9 mouse cellular contexts compared by ENCODE assay signal in genomic region chr2:5942416-5943032, GRCm38 (mm10). TPM values are rescaled to one million over a fixed set of nuclear protein-coding genes. Genes with fewer than 3 reads are reported as not detected.
A peak's percentile ranks its signal among the peaks of the same experiment; 100 is the strongest.
DNase-seq lines count a peak whose midpoint lies in the region; ATAC-seq lines count a peak whose summit lies in the region.
"Had no signal": no experiment of that assay in that cellular context is flagged by ENCODE, and none has a peak within 500 bp of the region (broad histone marks: within the 10 kb centered on the region; RNA-seq: fewer than 3 reads in every experiment).

TSS of gene Dhtkd1 (minus strand) at chr2:5942792.

- peak within 1 kb of the TSS; percentile 49 for H3K4me3 ChIP-seq in forebrain, embryonic 13.5 days
- H3K4me3 ChIP-seq in heart, embryonic 16.5 days (ENCODE audit: low read length): peak within 1 kb of the TSS; percentile 68
- peak within 1 kb of the TSS; percentile 74 for H3K4me3 ChIP-seq in liver, embryonic 11.5 days (ENCODE audit: low read depth, low read length)
- peak within 1 kb of the TSS; percentile 49 for H3K4me3 ChIP-seq in stomach, embryonic 14.5 days (ENCODE audit: low read depth, low read length)

- ATAC-seq in forebrain, embryonic 13.5 days: peak; percentile 97
- ATAC-seq in heart, embryonic 16.5 days (replicated peaks; ENCODE audit: extremely low read depth, insufficient read depth, low FRiP score): peak; percentile 95
- peak; percentile 91 for ATAC-seq in liver, embryonic 11.5 days (replicated peaks; ENCODE audit: low FRiP score)
- peak; percentile 47 for ATAC-seq in monocyte, adult 5-6 weeks (replicated peaks; ENCODE audit: insufficient number of reproducible peaks, low FRiP score, low TSS enrichment, poor library complexity, severe bottlenecking)
- peak; percentile 92 for ATAC-seq in stomach, embryonic 14.5 days (ENCODE audit: insufficient number of reproducible peaks, insufficient read depth, low FRiP score, low read depth)
- ATAC-seq: Patski had no signal

- no peak within 1 kb of the TSS for H3K27ac ChIP-seq in forebrain, embryonic 13.5 days
- no peak within 1 kb of the TSS for H3K27ac ChIP-seq in heart, embryonic 16.5 days (ENCODE audit: low read length)
- no peak within 1 kb of the TSS for H3K27ac ChIP-seq in liver, embryonic 11.5 days (ENCODE audit: low read depth, low read length)
- H3K27ac ChIP-seq in stomach, embryonic 14.5 days (ENCODE audit: low read length): no peak within 1 kb of the TSS

- H3K4me1 ChIP-seq in forebrain, embryonic 13.5 days: peaks cover 13% of the 10 kb centered on the region
- H3K4me1 ChIP-seq in heart, embryonic 16.5 days (ENCODE audit: control insufficient read depth, insufficient read depth, low read length): no peaks in the 10 kb centered on the region
- H3K4me1 ChIP-seq in liver, embryonic 11.5 days (replicated peaks; ENCODE audit: control insufficient read depth, insufficient read depth, low read length): 0 out of 2 replicates have a peak, but pooled peaks cover 15% of the 10 kb centered on the region
- no peaks in the 10 kb centered on the region for H3K4me1 ChIP-seq in stomach, embryonic 14.5 days (ENCODE audit: control insufficient read depth, insufficient read depth, low read length)

- no peaks in the 10 kb centered on the region for H3K27me3 ChIP-seq in forebrain, embryonic 13.5 days
- no peaks in the 10 kb centered on the region for H3K27me3 ChIP-seq in heart, embryonic 16.5 days (ENCODE audit: control insufficient read depth, insufficient read depth, low read length)
- H3K27me3 ChIP-seq in liver, embryonic 11.5 days (replicated peaks; ENCODE audit: control insufficient read depth, insufficient read depth, low read length): no peaks in the 10 kb centered on the region
- no peaks in the 10 kb centered on the region for H3K27me3 ChIP-seq in stomach, embryonic 14.5 days (ENCODE audit: control insufficient read depth, insufficient read depth, low read length)

- WGBS in forebrain, embryonic 13.5 days: under 1% methylated on average over 36 of the region's 36 CpGs
- WGBS in heart, embryonic 16.5 days: under 1% methylated on average over 36 of the region's 36 CpGs
- WGBS in liver, embryonic 11.5 days: 1% methylated on average over 36 of the region's 36 CpGs
- WGBS in stomach, embryonic 14.5 days: under 1% methylated on average over 36 of the region's 36 CpGs

- peak within 1 kb of the TSS; percentile 69 for H3K9ac ChIP-seq in forebrain, embryonic 13.5 days
- H3K9ac ChIP-seq in heart, embryonic 16.5 days (ENCODE audit: low read length): peak within 1 kb of the TSS; percentile 77
- peak within 1 kb of the TSS; percentile 68 for H3K9ac ChIP-seq in liver, embryonic 11.5 days (ENCODE audit: low read depth, low read length)
- H3K9ac ChIP-seq in stomach, embryonic 14.5 days (replicated peaks; ENCODE audit: low read depth, low read length): peak within 1 kb of the TSS; percentile 55

- H3K9me3 ChIP-seq in forebrain, embryonic 13.5 days (replicated peaks): no peaks in the 10 kb centered on the region
- H3K9me3 ChIP-seq in heart, embryonic 16.5 days (replicated peaks; ENCODE audit: control insufficient read depth, low read length): no peaks in the 10 kb centered on the region
- no peaks in the 10 kb centered on the region for H3K9me3 ChIP-seq in liver, embryonic 11.5 days (ENCODE audit: control insufficient read depth, low read length)
- H3K9me3 ChIP-seq in stomach, embryonic 14.5 days (ENCODE audit: control insufficient read depth, low read depth, low read length): no peaks in the 10 kb centered on the region

- H3K4me2 ChIP-seq in forebrain, embryonic 13.5 days: peak within 1 kb of the TSS; percentile 65
- H3K4me2 ChIP-seq in heart, embryonic 16.5 days (ENCODE audit: low read depth, low read length): peak within 1 kb of the TSS; percentile 94
- H3K4me2 ChIP-seq in liver, embryonic 11.5 days: peak within 1 kb of the TSS; percentile 82
- H3K4me2 ChIP-seq in stomach, embryonic 14.5 days (replicated peaks; ENCODE audit: low read depth, low read length): peak within 1 kb of the TSS; percentile 63

- no peaks in the 10 kb centered on the region for H3K36me3 ChIP-seq in forebrain, embryonic 13.5 days (ENCODE audit: poor library complexity, severe bottlenecking)
- no peaks in the 10 kb centered on the region for H3K36me3 ChIP-seq in heart, embryonic 16.5 days (ENCODE audit: control insufficient read depth, insufficient read depth)
- H3K36me3 ChIP-seq in liver, embryonic 11.5 days (ENCODE audit: control insufficient read depth, insufficient read depth, low read length): no peaks in the 10 kb centered on the region
- H3K36me3 ChIP-seq in stomach, embryonic 14.5 days (ENCODE audit: control insufficient read depth, insufficient read depth, low read length): no peaks in the 10 kb centered on the region

- DNase-seq in ES-CJ7 (ENCODE audit: low read depth, low spot score): peak; percentile 85
- peak; percentile 62 for DNase-seq in cerebellum, adult 11-12 months
- DNase-seq in kidney, postnatal 10 days: peak; percentile 79
- DNase-seq in liver, embryonic 11.5 days (ENCODE audit: low spot score): peak; percentile 75

RNA-seq across cellular contexts. Expression of gene Dhtkd1, which starts in this region (rescaled TPM):
- polyA plus RNA-seq in forebrain, embryonic 13.5 days (2015; fragmentation: Nextera tagmentation; extraction: Ambion mirVana): 4.2 and 4.6 TPM in 2 replicates
- polyA plus RNA-seq in heart, embryonic 16.5 days (2015; fragmentation: Nextera tagmentation; extraction: Ambion mirVana): 2.1 and 2.2 TPM in 2 replicates
- polyA plus RNA-seq in liver, embryonic 11.5 days (2014; fragmentation: Nextera tagmentation; extraction: Ambion mirVana): 3.5 and 4.8 TPM in 2 replicates
- not detected in 3 replicates for total RNA-seq in monocyte, adult 5-6 weeks (2017)
- polyA plus RNA-seq in stomach, embryonic 14.5 days (2014; fragmentation: Nextera tagmentation; extraction: Ambion mirVana): 3.6 TPM in 2 replicates

Comparison
In these comparisons a context has a peak if more than half of its experiments do, and no peak if none do; other contexts are left out.
1. Peak in ATAC-seq in monocyte, adult 5-6 weeks; RNA of the gene not detected or under 1 TPM.
2. ATAC-seq: peak in every context shown above with its lines; median percentile 97 in forebrain, embryonic 13.5 days; 95 in heart, embryonic 16.5 days; 92 in stomach, embryonic 14.5 days; 91 in liver, embryonic 11.5 days; 47 in monocyte, adult 5-6 weeks.